Mouse (Mus musculus): ENCODE results near the gene H2-Aa. TPM values are rescaled to one million over a fixed set of nuclear protein-coding genes. Genes with fewer than 3 reads are reported as not detected.

H2-Aa gene
- polyA plus RNA-seq, 1 experiment from 2014 or later = not detected

Other genes starting within 250 kb of the H2-Aa start
- gene Col11a2, start 248.4 kb downstream of the H2-Aa start, polyA plus RNA-seq (2014; fragmentation: Nextera tagmentation; extraction: Ambion mirVana) = 0.70 and 1.0 TPM in 2 replicates
- gene H2-Oa, start 195.5 kb downstream of the H2-Aa start, polyA plus RNA-seq (2014; fragmentation: Nextera tagmentation; extraction: Ambion mirVana) = 0.20 and 0.26 TPM in 2 replicates
- gene H2-DMa, start 168.3 kb downstream of the H2-Aa start, polyA plus RNA-seq (2014; fragmentation: Nextera tagmentation; extraction: Ambion mirVana) = 9.4 and 9.7 TPM in 2 replicates
- gene Brd2, start 165.2 kb downstream of the H2-Aa start, polyA plus RNA-seq (2014; fragmentation: Nextera tagmentation; extraction: Ambion mirVana) = 95.9 and 114 TPM in 2 replicates
- not detected in 2 replicates for gene H2-DMb2, start 144.5 kb downstream of the H2-Aa start, polyA plus RNA-seq (2014; fragmentation: Nextera tagmentation; extraction: Ambion mirVana)
- 1.3 and 1.4 TPM in 2 replicates for gene H2-DMb1, start 134.8 kb downstream of the H2-Aa start, polyA plus RNA-seq (2014; fragmentation: Nextera tagmentation; extraction: Ambion mirVana)
- gene Tap1, start 100.3 kb downstream of the H2-Aa start, polyA plus RNA-seq (2014; fragmentation: Nextera tagmentation; extraction: Ambion mirVana) = 2.3 and 2.6 TPM in 2 replicates
- gene Psmb9, start 100.1 kb downstream of the H2-Aa start, polyA plus RNA-seq (2014; fragmentation: Nextera tagmentation; extraction: Ambion mirVana) = 0.67 and 1.1 TPM in 2 replicates
- gene Psmb8, start 90.1 kb downstream of the H2-Aa start, polyA plus RNA-seq (2014; fragmentation: Nextera tagmentation; extraction: Ambion mirVana) = 1.7 and 2.1 TPM in 2 replicates
- 0.77 and 1.2 TPM in 2 replicates for gene Tap2, start 84.3 kb downstream of the H2-Aa start, polyA plus RNA-seq (2014; fragmentation: Nextera tagmentation; extraction: Ambion mirVana)
- not detected in 2 replicates for gene H2-Ob, start 48.9 kb downstream of the H2-Aa start, polyA plus RNA-seq (2014; fragmentation: Nextera tagmentation; extraction: Ambion mirVana)
- 3.5 and 3.8 TPM in 2 replicates for gene H2-Ab1, start 30.1 kb downstream of the H2-Aa start, polyA plus RNA-seq (2014; fragmentation: Nextera tagmentation; extraction: Ambion mirVana)
- 1.2 and 1.5 TPM in 2 replicates for gene H2-Eb1, start 18.0 kb upstream of the H2-Aa start, polyA plus RNA-seq (2014; fragmentation: Nextera tagmentation; extraction: Ambion mirVana)
- not detected in 2 replicates for gene H2-Eb2, start 37.8 kb upstream of the H2-Aa start, polyA plus RNA-seq (2014; fragmentation: Nextera tagmentation; extraction: Ambion mirVana)
- 0.08 TPM in 1 of 2 replicates, not detected in the other for gene Btnl2, start 67.0 kb upstream of the H2-Aa start, polyA plus RNA-seq (2014; fragmentation: Nextera tagmentation; extraction: Ambion mirVana)
- gene Btnl1, start 89.3 kb upstream of the H2-Aa start, polyA plus RNA-seq (2014; fragmentation: Nextera tagmentation; extraction: Ambion mirVana) = not detected in 2 replicates
- 0.39 and 0.72 TPM in 2 replicates for gene BC051142, start 111.0 kb upstream of the H2-Aa start, polyA plus RNA-seq (2014; fragmentation: Nextera tagmentation; extraction: Ambion mirVana)
- not detected in 2 replicates for gene Btnl4, start 189.5 kb upstream of the H2-Aa start, polyA plus RNA-seq (2014; fragmentation: Nextera tagmentation; extraction: Ambion mirVana)
- gene Btnl6, start 229.5 kb upstream of the H2-Aa start, polyA plus RNA-seq (2014; fragmentation: Nextera tagmentation; extraction: Ambion mirVana) = not detected in 2 replicates

All from embryonic facial prominence, embryonic 11.5 days (tissue).